Mouse (Mus musculus) thymus, postnatal 0 days (tissue): ENCODE measurements around the gene Hoxc6. TPM values are rescaled to one million over a fixed set of nuclear protein-coding genes. Genes with fewer than 3 reads are reported as not detected.

Experiments used
- DNase-seq: peaks from one replicate; pipeline ENCODE4 v3.0.0-alpha.2; 2015; ENCODE audit warnings: low spot score
- polyA plus RNA-seq: library from polyadenylated mRNA; unstranded; fragments of >200 nt; fragmentation: Nextera tagmentation; extraction: Ambion mirVana; gene quantifications from 2 replicates; pipeline ENCODE4 v1.2.1, GENCODE M21; 2015

The Hoxc6 gene
- polyA plus RNA-seq, 1 experiment from 2014 or later: not detected

DNA sequence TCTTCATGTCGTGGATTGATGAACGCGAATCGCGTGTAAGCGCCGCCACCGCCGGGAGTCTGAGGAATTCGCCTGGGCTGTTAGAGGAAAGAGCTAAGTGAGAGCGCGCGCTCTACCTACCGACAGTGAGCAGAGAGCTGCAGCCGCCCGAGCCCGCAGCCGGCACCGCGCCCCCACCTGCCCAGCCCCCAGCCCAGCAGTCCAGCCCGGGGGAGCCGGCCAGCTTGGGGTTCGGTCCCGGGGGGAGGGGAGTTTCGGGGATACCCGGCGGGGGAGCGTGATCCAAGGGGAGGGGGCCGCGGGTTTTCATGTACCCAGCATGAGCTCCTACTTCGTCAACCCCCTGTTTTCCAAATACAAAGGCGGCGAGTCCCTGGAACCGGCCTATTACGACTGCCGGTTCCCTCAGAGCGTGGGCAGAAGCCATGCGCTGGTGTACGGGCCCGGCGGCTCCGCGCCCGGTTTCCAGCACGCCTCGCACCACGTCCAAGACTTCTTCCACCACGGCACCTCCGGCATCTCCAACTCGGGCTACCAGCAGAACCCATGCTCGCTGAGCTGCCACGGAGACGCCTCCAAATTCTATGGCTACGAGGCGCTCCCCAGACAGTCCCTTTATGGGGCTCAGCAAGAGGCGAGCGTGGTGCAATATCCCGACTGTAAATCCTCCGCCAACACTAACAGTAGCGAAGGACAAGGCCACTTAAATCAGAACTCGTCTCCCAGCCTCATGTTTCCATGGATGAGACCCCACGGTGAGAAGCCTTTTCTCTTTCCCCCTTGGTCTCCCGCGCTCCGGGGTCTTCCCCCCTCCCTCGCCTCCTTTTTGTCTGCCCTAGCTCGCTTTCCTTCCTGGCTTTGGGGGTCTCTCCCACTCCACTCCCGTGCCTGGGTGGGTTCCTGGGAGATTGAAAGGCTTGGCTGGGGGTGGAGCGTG, 7.3 kb upstream of the Hoxc6 start, which contains the start of gene Hoxc8:
Hoxc8 (plus strand) TSS at position 147 of the 937 bp plus-strand sequence.
- DNase-seq: no peak

DNA sequence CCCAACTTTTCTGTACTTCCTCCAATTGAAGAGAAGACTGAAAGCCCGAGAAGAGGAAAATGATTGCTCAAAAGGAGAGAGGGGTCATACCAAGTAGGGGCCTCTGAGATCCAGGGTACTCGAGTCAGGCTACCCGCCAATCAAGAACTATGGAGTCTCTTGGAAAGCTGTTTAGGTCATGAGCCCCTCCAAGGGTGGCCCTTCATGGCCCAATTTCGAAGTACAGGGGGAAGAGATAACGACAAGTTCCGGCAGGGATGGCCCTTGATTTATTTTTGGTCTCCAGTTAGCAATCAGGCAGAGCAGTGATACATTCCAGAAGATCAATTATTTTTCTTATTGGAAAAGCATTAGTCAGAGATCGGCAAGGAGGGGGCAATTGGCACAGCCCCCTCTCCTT, 6.3 kb upstream of the Hoxc6 start:
- no peak for DNase-seq

DNA sequence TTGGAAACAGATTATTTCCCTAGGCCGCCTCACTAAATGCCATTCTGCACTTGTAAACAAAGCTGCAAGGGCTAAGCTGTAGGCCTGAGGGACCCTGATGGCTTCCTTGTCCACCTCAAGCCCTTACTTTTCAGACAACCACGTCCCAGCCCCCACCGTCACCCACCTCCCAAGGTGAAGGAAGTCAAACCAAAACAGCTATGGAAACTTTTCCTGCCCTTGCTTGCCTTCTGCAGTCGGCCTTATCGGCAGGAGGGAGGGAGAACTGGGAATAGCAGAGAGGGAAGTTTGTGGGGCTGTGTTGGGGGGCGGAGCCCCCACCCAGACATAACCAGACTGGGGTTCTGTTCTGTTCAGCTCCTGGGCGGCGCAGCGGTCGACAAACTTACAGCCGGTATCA, 5.9 kb upstream of the Hoxc6 start:
- DNase-seq: no peak

DNA sequence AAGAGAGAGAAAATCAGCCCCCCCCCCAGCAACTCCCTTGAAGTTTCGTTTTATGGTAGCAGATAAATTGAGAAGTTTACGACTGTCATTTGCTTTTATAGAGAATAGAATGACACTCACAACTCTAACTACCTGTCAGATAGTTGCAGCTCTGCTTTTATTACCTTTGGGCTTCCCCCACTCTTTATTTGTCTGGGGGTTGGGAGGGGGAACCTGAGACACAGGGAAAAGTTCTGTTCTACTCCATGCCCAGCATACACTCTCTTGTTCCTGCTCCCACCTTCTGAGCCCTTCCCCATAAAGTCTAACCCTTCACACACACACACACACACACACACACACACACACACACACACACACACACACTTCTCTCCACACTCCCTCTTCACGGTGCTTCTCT, 5.2 kb upstream of the Hoxc6 start:
- no peak for DNase-seq

DNA sequence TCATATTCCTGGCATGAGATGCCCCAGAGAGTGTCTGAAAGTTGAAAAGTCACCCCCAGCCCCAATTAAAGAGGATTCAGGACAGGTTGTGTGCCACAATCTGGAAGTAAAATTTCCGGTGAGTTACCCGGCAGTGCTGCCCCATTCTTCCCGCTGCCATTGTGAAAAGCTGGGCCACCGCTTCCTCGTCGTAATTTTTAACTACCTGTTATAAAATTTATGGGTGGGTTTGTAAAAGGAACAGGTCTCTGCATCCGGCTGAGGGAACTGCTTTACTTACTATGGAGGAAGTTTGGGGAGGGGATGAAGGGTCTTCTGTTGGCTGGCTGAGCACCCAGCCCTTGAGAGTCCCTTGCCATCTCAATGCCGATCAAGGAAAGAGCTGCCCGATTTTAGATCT, 1.5 kb upstream of the Hoxc6 start:
- DNase-seq: no peak

DNA sequence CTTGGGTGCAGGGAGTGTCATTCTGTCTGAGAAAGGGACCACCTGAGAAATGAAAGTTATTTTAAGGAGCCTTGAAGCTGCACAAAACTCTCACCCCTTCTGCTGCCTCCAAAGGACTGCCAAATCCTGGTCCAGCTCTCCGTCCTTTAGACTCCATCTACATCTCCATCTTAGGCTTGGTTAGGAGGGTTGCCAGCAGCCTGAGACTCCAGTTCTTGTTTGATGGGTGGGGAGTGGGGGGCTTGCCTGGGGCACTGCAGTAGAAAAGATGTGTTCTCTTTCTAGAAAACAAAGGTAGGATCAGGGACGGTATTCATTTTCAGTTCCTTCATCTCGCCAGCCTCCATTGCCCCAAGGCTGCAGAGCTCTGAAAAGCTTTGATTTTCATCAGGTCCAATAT, 626 bp upstream of the Hoxc6 start:
- no peak for DNase-seq

DNA sequence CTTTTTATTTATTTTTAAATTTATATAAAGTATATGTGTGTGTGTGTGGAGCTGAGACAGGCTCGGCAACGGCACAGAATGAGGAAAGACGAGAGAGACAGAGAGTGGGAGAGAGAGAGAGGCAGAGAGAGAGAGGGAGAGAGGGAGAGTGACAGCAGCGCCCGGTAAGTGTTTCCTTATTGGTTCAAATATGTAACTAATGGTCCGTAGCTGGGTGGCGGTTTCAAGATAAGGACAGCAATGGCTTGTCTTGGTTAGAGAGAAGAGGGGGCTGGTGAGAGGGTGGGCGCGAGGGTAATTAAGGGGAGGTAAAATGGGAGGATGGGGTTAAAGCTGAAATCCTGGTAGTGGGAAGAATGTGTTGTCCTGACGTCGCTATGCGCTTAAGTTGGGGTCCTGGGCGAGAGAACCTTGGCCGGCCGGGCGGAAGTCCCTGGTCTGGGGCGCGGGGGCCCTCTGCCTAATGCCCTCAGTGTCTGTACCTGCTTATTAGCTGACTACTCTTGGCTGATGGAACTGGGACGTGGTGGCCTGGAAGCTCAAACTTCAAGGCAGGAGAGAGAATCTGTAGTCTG, 638 bp downstream of the Hoxc6 start:
- no peak for DNase-seq

DNA sequence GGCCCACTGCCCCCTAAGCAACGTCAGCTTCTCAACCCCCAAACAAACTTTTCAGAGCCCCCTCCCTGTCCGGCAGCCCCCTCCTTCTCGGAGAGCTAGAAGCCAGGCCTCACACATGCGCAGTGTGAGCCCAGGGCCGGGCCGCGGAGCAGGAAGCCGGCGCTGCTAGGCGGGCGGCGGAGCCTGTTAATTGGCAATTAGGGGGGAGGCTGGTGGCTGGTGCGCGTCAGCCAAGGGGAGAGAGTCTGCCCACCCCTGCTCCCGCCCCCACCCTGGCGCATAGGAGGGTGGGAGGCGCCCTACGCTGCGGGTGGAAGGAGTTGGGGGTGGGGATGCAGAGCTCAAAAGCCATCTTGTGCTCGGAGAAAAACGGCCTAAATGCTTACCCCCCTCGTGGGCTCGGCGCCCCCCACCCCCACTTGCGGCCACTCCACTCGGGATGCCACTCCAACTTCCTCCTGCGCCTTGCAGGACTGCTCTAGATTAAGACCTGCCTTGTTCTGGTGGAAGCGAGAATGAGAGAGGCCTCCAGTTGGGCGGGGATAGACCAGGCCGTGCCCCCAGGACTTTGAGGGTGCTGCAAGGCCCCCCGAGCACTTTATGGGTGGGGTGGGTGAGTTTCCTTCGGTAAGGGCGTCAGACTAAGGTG, 1.2 kb downstream of the Hoxc6 start:
- peak; percentile 21 for DNase-seq

DNA sequence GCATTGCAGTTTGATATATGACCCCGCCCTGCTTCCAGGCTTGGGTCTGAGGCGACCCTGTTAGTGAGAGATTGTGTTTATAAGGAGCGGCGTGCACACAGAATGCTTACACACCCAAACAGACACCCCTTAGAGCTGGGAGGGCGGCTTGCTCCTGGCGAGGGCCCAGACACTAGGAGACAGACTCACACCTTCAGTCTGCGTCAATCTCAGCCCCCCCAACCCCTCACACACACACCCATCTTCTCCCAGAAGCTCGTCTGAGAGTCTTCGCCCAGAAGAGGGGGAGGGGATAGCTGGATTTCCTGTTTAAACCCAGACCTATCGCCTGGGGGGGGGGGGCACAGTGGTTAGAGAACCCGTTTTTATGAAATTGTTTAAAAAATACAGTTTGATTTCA, 1.9 kb downstream of the Hoxc6 start:
- no peak for DNase-seq

DNA sequence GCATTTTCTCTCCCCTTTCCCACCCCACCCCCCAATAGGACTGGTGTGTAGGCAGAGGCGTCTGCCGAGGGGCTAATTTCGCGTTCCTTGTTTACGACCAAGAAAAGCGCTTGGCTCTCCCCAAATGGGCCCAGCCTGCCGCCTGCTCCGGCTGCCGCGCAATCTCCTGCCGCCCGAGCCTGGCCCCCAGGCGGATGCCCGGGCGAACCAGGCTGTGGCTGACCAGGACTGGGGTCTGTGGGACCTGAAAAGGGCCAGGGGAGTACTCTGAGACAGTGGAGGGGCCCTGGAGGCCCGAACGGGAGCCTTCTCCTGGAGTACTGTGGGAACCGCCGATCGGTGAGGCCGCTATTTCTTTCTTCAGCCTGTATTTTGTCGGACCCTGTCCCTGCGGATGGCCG, 2.4 kb downstream of the Hoxc6 start:
- DNase-seq: no peak

DNA sequence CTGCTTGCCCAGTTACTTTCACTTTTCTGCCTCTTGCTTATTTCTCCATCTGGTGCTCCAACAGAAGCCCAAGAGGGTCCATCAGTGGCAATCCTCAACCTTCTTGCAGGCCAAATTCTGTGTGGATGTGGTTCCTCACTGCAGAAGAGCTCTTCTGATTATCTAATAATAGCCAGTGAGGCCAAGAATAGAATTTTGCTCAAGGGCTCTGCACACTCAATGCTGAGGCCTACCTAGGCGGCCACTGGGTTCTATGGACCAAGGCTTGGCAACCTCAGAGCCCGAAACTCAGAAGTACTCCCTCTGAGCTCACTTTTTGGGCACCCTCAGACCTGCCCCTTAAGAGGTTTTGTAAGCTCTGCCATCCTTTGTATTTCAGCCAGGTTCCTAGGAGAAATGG, 3.3 kb downstream of the Hoxc6 start:
- no peak for DNase-seq

DNA sequence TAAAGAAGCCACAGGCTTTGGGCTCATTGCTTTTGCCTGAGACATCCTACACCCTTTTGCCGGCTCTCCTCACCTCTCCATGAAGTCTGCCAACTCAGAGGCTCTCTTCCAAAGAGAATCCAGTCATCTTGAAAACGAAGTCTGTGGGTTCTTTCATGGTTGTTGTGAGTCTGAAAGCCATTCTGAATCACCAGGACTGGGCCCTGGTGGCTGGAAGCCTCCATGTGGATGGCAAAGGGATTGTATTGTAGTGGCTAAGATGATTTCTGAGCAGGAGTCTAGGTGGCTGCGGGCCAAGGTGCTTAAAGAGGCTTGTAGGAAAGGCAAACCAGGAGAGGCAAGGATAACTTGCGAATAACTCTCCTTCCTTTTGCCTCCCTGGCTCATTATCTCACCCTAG, 4.1 kb downstream of the Hoxc6 start:
- DNase-seq: no peak

DNA sequence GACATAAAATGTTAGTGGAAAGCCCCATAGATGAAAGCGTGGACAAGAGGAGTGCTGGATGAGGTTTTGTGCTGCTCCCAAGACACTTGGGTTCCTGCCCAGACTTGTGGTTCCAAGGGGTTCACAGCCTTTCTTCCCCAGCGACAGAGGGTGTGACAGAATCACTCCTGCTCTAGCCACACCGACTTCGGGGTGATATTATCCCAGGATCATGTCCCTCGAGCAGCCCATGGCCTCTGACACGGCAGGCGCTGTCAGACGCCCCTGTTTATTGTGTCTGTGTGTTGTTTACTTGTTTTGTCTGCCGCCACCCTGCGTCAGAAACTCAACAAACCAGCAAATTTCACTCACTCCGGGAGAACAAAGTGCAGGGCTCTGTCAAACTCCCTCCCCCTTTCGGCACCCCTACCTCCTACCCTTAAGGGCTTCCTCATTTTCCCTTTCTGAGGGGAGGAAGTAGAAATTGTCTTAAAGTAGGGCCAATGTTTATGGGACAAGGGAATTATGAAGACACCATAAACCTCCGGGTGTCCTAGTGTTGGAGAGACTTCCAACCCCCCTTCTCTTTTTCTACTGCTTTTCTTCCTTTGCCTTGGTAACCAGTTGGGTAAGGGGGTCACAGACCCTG, 4.9 kb downstream of the Hoxc6 start:
- DNase-seq: no peak

DNA sequence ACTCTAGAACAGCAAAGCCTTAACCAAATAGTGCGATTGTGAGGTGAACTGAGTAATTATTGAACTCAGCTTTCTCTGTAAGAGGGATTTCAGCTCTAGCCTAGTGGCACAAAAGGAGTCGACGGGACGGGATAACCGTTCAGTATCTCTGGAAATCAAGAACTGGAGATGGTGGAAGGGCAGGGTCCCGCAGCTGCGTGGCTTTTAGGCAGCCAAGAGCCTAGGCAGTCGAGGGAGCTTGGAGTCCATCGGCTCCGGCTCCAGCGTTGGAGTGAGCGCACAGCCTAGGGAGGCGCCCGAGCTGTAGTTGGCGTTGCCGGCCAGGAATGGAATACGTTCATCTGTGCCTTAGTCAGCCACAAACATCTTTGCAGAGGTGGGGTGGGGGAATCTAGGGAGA, 7.3 kb downstream of the Hoxc6 start:
- no peak for DNase-seq

DNA sequence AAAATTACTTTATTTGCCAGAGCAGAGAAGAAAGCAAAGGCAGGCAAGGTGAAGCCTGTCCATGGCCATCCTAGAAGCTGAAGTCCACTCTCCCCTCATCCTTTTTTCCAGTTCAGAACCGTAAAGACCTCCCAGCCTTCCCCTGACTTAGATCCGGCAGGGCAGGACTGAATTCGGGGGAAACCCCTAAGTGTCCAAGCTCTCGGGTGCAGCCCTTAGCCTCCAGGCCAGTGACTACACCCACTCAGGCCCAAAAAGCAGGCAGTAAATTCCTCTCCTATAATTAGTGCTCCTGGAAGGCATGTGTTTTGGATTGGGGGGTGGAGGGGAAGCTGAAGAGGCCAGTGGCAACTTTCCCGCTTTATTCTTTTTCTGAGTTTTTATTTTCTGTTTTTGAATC, 7.7 kb downstream of the Hoxc6 start:
- no peak for DNase-seq

DNA sequence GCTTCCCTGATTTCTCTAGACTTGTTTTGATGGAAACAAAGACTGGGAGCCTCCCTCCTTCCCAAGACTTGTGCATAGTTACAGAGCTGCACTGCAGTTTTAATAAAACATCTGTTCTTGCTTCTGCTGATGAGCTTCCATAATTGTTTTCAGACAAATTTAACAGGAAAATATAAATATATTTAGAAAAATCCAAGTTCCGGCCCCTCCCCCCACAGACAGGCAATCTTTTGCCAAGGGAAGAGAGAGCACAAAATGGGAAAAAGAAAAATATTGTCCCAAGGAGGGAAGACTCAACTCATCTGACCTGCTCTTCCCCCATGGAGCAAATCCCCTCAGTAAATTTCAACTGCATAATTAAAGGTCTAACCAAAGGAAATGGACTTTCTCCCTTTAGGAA, 8.3 kb downstream of the Hoxc6 start:
- no peak for DNase-seq

DNA sequence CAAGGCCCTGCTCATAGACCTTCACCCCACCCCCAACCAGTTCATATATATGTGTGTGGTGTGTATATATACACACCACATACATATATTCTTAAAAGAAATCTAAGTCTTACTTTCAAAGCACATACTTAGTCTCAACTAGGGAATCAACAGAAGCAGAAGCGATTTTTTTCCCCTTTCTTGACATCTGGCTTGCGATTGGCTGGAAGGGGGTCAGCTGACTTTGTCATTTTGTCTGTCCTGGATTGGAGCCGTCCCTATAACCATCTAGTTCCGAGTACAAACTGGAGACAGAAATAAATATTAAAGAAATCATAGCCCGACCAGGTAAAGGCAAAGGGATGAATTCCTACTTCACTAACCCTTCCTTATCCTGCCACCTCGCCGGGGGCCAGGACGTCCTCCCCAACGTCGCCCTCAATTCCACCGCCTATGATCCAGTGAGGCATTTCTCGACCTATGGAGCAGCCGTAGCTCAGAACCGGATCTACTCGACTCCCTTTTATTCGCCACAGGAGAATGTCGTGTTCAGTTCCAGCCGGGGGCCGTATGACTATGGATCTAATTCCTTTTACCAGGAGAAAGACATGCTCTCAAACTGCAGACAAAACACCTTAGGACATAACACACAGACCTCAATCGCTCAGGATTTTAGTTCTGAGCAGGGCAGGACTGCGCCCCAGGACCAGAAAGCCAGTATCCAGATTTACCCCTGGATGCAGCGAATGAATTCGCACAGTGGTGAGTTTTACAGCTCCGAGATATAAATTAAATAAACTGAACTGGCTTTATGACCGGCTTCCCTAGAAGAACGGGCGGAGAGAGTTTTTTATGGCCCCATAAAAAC, 11.4 kb downstream of the Hoxc6 start:
- DNase-seq: no peak

DNA sequence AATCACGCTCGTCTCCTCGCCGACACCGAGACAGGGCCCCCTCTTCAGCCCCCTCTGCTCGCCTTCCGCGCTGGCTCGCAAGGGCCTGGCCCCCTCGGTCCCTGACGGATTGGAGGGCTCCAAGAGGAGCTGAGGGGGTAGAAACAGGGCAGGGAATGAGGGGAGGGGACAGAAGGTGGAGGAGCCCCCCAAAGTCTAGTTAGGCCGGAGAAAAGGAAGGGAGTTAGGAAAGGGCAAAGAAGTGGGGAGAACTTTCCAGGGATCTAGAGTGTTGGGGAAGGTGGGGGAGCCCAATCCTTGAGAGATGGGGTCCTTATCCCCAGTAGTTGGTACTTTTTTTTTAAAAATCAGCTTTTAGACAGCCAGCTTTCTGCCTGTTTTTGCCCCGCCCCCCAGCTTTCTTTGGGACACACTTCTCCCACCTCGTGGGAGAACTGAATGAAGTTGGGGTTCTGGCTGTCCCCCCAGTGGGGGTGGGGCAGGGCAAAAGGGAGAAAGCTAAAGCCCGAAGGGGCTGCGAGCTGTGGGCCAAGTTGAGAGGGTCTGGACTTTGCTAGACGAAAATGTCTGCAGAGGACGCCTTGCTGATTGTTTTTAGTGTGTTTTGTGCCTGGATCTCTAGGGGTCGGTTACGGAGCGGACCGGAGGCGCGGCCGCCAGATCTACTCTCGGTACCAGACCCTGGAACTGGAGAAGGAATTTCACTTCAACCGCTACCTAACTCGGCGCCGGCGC, 12.2 kb downstream of the Hoxc6 start:
- DNase-seq: no peak

DNA sequence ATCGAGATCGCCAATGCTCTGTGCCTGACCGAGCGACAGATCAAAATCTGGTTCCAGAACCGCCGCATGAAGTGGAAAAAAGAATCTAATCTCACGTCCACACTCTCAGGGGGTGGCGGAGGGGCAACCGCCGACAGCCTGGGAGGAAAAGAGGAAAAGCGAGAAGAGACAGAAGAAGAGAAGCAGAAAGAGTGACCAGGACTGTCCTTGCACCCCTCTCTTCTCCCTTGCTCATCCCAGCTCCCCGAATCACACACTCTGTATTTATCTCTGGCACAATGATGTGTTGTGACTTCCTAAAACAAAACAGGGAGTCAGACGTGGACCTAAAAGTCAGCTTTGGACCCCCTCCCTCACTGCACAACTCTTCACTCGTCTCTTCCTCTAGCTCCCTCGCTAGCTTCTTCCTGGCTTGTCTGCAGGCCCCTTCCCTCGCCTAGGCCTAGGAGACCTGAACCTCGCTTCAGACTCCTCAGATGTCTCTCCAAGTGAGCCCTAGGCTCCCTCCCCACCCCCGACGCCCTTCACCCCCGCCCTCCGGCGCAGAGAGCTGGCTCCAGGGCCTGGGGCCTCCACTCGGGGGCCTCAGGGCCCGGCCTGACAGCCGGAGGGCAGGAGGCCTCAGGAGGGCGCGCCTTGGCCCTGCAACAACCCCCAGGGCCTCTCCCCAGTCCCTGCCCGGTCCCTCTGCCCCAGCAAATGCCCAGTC, 12.9 kb downstream of the Hoxc6 start:
- no peak for DNase-seq
